Mouse (Mus musculus): ENCODE results near the gene F830045P16Rik. TPM values are rescaled to one million over a fixed set of nuclear protein-coding genes. Genes with fewer than 3 reads are reported as not detected.
A peak's percentile ranks its signal among the peaks of the same experiment; 100 is the strongest.
"Not testable (repeated sequence)": the region's sequence is repeated elsewhere in the genome, so short reads cannot be mapped to it uniquely, and the experiment has no call there.

Gene F830045P16Rik
- polyA plus RNA-seq, 1 experiment, result not detected

DNA sequence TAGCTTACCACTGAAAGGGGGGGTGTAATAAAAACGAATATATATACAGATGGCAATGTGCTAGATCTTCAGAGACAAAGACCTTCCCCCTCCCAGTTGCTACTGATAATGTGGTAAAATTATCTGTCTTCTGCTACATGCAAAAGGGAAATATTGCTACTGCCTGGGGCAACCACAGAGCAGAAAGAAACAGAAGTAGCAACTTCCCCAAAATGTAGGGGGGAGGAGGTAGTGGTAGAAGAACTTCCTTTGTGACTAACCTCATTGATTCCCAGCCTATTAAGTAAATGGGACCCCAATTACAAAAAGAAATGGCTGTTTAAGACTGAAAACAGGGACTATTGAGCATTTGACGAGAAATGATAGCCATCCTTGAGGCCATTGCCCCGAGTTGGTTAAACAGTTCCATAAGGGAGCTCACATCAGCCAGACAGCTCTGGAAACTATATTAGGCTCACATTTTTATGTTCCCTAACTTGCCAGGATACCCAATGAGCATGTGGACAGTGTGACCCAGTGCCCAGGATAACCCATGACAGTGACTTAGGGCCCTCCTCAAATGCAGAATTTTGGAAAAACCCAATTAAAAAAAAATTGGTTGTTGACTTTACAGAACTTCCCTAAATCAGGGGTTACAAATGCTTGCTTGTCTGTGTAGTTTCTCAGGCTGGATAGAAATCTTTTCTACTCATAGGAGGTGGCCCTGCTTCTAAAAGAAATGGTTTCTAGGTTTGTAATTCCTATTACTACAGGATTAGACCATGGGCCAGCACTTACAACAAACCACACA, 46.7 kb downstream of the F830045P16Rik start:
- Histone ChIP-seq H3K4me3 (ENCODE audit: low read depth, low read length) (no peak overlapping the region), H3K36me3 (ENCODE audit: control insufficient read depth, insufficient read depth, low read length) (no peaks in the 10 kb centered on the region), H3K27ac (ENCODE audit: insufficient read depth, low read depth, low read length) (peak overlapping the region; percentile 72; the same call in 1 of the 2 replicates), H3K4me1 (ENCODE audit: control insufficient read depth, insufficient read depth, insufficient read length, low read length) (no peaks in the 10 kb centered on the region), H3K27me3 (ENCODE audit: control insufficient read depth, insufficient read depth, low read length) (no peaks in the 10 kb centered on the region)
- TF ChIP-seq POLR2A (IDR thresholded peaks at IDR 0.05; ENCODE audit: low read depth, low read length) (no peak), CTCF (IDR thresholded peaks at IDR 0.05; ENCODE audit: extremely low read depth, insufficient read length, insufficient replicate concordance, low read depth, low read length) (no peak)
- 52% methylated on average over 3 of the region's 3 CpGs for WGBS

DNA sequence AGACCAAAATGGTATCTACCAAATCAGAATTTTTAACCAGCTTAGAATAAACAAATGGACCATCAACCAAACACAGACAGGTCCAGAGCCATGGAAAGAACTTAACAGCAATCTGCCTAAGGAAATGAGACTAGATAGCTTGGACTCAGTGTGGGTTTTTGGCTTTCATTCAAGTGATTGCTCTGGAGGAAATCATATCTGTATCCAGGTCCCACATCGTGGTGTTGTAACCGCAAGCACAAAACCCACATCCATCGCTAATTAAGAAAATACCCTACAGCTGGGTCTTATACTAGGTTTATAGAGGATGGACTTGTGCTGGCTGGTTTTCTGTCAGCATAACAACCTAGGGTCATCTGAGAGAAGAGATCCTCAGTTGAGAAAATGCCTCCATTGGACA, 53.3 kb downstream of the F830045P16Rik start:
- no peaks in the 10 kb centered on the region for H3K27me3 ChIP-seq (ENCODE audit: control insufficient read depth, insufficient read depth, low read length)
- no peaks in the 10 kb centered on the region for H3K4me1 ChIP-seq (ENCODE audit: control insufficient read depth, insufficient read depth, insufficient read length, low read length)
- no peak overlapping the region for H3K27ac ChIP-seq (ENCODE audit: insufficient read depth, low read depth, low read length)
- TF ChIP-seq CTCF (IDR thresholded peaks at IDR 0.05; ENCODE audit: extremely low read depth, insufficient read length, insufficient replicate concordance, low read depth, low read length) (no peak), POLR2A (IDR thresholded peaks at IDR 0.05; ENCODE audit: low read depth, low read length) (no peak)
- H3K4me3 ChIP-seq (ENCODE audit: low read depth, low read length), result no peak overlapping the region
- no peaks in the 10 kb centered on the region for H3K36me3 ChIP-seq (ENCODE audit: control insufficient read depth, insufficient read depth, low read length)
- 82% methylated on average over 3 of the region's 3 CpGs for WGBS

DNA sequence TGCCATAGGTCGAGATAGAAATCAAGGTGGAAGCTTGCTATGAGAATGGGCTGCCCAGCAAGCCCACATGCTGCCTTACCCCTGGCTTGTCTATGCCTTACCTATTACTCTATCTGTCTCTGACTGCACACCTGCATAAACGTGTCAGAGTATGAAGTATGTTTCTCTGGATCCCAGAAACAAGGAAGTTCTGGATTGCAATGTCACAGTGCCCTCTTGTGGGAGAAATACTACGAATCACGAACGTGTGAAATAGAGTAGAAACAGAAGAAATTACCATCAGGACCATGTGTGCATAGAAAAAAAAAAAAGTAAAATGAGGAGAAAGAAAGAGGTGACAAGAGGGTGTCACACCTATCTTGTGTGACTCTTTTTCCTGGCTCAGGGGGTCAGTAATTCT, 64.5 kb downstream of the F830045P16Rik start:
- H3K4me3 ChIP-seq (ENCODE audit: low read depth, low read length), result no peak overlapping the region
- H3K4me1 ChIP-seq (ENCODE audit: control insufficient read depth, insufficient read depth, insufficient read length, low read length), result no peaks in the 10 kb centered on the region
- no peak for TF ChIP-seq POLR2A (IDR thresholded peaks at IDR 0.05; ENCODE audit: low read depth, low read length)
- no peak for TF ChIP-seq CTCF (IDR thresholded peaks at IDR 0.05; ENCODE audit: extremely low read depth, insufficient read length, insufficient replicate concordance, low read depth, low read length)
- WGBS, result 15% methylated on average over 5 of the region's 5 CpGs
- H3K27me3 ChIP-seq (ENCODE audit: control insufficient read depth, insufficient read depth, low read length), result no peaks in the 10 kb centered on the region
- H3K27ac ChIP-seq (ENCODE audit: insufficient read depth, low read depth, low read length), result no peak overlapping the region
- no peaks in the 10 kb centered on the region for H3K36me3 ChIP-seq (ENCODE audit: control insufficient read depth, insufficient read depth, low read length)

DNA sequence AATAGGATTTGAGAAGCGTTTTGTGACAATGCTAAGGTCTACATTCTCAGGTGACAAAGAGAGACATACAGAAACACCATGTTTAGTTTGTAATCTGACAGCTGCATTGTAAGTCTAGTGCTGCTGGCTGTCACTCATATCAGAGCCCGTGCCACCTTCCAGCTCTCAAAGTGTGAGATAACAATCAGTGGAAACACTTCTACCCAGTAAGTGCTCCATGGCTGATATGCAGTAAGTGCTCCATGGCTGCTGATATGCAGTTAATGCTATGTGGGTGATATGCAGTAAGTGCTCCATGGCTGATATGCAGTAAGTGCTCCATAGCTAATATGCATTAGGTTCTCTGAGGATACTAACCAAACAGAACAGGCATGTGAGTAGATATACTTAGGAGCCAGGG, 65.6 kb downstream of the F830045P16Rik start:
- no peaks in the 10 kb centered on the region for H3K4me1 ChIP-seq (ENCODE audit: control insufficient read depth, insufficient read depth, insufficient read length, low read length)
- WGBS, result 50% methylated on average over 2 of the region's 2 CpGs
- H3K36me3 ChIP-seq (ENCODE audit: control insufficient read depth, insufficient read depth, low read length), result no peaks in the 10 kb centered on the region
- no peak overlapping the region for H3K4me3 ChIP-seq (ENCODE audit: low read depth, low read length)
- TF ChIP-seq POLR2A (IDR thresholded peaks at IDR 0.05; ENCODE audit: low read depth, low read length), result no peak
- no peak for TF ChIP-seq CTCF (IDR thresholded peaks at IDR 0.05; ENCODE audit: extremely low read depth, insufficient read length, insufficient replicate concordance, low read depth, low read length)
- H3K27me3 ChIP-seq (ENCODE audit: control insufficient read depth, insufficient read depth, low read length), result no peaks in the 10 kb centered on the region
- no peak overlapping the region for H3K27ac ChIP-seq (ENCODE audit: insufficient read depth, low read depth, low read length)

DNA sequence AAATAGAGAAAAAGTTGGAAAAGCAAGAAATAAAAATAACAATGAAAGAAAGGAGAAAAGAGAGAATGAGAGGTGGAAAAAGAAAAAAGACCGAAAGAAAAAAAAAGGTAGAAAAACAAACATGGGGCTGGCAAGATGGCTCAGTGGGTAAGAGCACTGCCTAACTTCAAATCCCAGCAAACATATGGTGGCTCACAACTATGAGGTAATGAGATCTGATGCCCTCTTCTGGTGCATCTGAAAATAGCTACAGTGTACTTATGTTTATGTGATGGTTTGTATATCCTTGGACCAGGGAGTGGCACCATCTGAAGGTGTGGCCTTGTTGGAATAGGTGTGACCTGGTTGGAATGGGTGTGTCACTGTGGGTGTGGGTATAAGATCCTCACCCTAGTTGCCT, 97.6 kb downstream of the F830045P16Rik start:
- 93% methylated on average over 1 of the region's 1 CpGs for WGBS
- not testable (repeated sequence) for H3K4me3 ChIP-seq (ENCODE audit: low read depth, low read length); H3K4me1 ChIP-seq (ENCODE audit: control insufficient read depth, insufficient read depth, insufficient read length, low read length); H3K27ac ChIP-seq (ENCODE audit: insufficient read depth, low read depth, low read length); H3K36me3 ChIP-seq (ENCODE audit: control insufficient read depth, insufficient read depth, low read length); H3K27me3 ChIP-seq (ENCODE audit: control insufficient read depth, insufficient read depth, low read length)

DNA sequence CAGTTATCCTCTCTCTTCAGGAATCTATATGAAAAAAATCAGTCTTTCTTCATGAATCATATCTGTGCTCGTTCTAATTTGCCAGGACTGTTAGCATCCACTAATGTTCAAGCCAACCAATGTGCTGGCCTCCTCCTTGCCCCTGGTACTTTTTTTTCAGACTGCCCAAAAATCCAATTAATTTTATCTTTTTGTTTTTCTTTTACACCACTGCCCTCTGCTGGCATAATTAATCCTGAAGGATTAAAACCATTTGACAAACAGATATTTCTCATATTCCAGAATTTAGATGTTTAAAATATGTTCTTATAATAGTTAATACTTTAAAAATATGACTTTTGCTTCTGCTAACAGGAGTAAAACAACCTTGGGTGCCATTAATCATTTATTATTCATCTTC, 101.2 kb downstream of the F830045P16Rik start:
- Histone ChIP-seq H3K4me3 (ENCODE audit: low read depth, low read length) (no peak overlapping the region), H3K27me3 (ENCODE audit: control insufficient read depth, insufficient read depth, low read length) (no peaks in the 10 kb centered on the region), H3K36me3 (ENCODE audit: control insufficient read depth, insufficient read depth, low read length) (no peaks in the 10 kb centered on the region), H3K4me1 (ENCODE audit: control insufficient read depth, insufficient read depth, insufficient read length, low read length) (no peaks in the 10 kb centered on the region), H3K27ac (ENCODE audit: insufficient read depth, low read depth, low read length) (no peak overlapping the region)
- no peak for TF ChIP-seq POLR2A (IDR thresholded peaks at IDR 0.05; ENCODE audit: low read depth, low read length)
- TF ChIP-seq CTCF (IDR thresholded peaks at IDR 0.05; ENCODE audit: extremely low read depth, insufficient read length, insufficient replicate concordance, low read depth, low read length), result no peak
- WGBS, result 45% methylated on average over 1 of the region's 1 CpGs

DNA sequence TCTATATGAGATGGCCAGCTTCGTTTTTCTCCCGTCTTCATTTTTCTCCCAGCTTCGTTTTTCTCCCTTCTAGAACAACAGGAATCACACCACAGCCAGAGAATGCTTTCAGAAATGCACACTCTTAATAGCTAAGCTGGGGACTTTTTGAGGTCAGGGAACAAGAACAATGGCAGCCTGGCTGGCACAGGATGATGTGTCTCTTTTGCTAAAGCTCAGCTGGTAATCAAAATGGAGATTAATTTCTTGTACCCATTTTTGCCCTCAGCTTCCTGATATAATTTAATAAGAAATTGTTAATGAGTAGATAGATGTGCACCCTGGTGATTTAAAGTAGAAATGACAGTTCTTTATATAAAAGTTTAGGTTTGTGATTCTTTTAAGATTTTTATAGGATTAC, 112.7 kb downstream of the F830045P16Rik start:
- no peak overlapping the region for H3K27ac ChIP-seq (ENCODE audit: insufficient read depth, low read depth, low read length)
- H3K36me3 ChIP-seq (ENCODE audit: control insufficient read depth, insufficient read depth, low read length), result no peaks in the 10 kb centered on the region
- no peak for TF ChIP-seq POLR2A (IDR thresholded peaks at IDR 0.05; ENCODE audit: low read depth, low read length)
- TF ChIP-seq CTCF (IDR thresholded peaks at IDR 0.05; ENCODE audit: extremely low read depth, insufficient read length, insufficient replicate concordance, low read depth, low read length), result no peak
- no peak overlapping the region for H3K4me3 ChIP-seq (ENCODE audit: low read depth, low read length)
- no peaks in the 10 kb centered on the region for H3K4me1 ChIP-seq (ENCODE audit: control insufficient read depth, insufficient read depth, insufficient read length, low read length)
- WGBS, result 73% methylated on average over 3 of the region's 3 CpGs
- H3K27me3 ChIP-seq (ENCODE audit: control insufficient read depth, insufficient read depth, low read length), result no peaks in the 10 kb centered on the region

Data from small intestine, adult 2 months (tissue).